Mouse (Mus musculus) liver, embryonic 14.5 days (tissue): ENCODE measurements around the gene Alox5ap.

ENCODE experiments used
- CTCF ChIP-seq: IDR thresholded peaks from 2 replicates; pipeline ENCODE4 v1.5.1; 2016; ENCODE audit warnings: antibody characterized with exemption, low read depth, control low read depth
- EP300 ChIP-seq: IDR thresholded peaks from 2 replicates; pipeline ENCODE4 v1.6.1; 2016; ENCODE audit warnings: antibody characterized with exemption, low read depth

GRCm38 (mm10) chr5:149217524-149218357 lies 46.8 kb upstream of the Alox5ap start:
- TF ChIP-seq EP300, result no peak
- no peak for TF ChIP-seq CTCF
